Mouse (Mus musculus) E14TG2a.4 (cell line): ENCODE results near the gene Tulp3.

Experiments used
- CTCF ChIP-seq: conservative IDR thresholded peaks from 2 replicates; pipeline ENCODE4 v1.5.1; 2014; ENCODE audit warnings: low read length
- NANOG ChIP-seq: IDR thresholded peaks from 2 replicates; pipeline ENCODE4 v1.6.1; 2014; ENCODE audit warnings: borderline replicate concordance, low read length, mixed read lengths

- no peak for TF ChIP-seq NANOG
- TF ChIP-seq CTCF = no peak
Observed at GRCm38 (mm10) chr6:128291284-128291683, 64.4 kb downstream of the Tulp3 start.
